8 mouse cellular contexts compared by ENCODE assay signal in the genomic region with DNA sequence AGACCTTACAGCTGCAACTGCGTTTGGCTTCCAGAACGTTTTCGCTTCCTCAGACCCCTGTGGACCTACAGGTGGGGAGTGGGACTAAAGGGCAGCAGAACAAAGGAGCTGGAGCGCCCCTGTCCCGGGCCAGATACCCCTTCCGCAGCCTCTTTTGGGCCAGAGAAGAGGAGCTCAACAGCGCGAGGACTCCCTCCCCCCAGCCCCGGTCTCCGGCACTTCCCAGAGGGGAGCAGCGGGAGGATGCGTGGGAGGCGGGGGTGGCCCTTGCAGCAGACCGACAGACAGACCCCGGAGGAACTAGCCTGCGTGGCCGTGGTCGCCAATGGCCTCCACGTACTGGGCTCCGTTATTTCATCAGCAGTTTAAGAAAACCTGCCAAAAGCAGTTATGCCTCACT. TPM values are rescaled to one million over a fixed set of nuclear protein-coding genes. Genes with fewer than 3 reads are reported as not detected.
DNase-seq lines count a peak whose midpoint lies in the region; ATAC-seq lines count a peak whose summit lies in the region.

No protein-coding gene starts in this region.

- peak overlapping the region; percentile 42 for H3K4me3 ChIP-seq in forebrain, embryonic 13.5 days
- peak overlapping the region; percentile 47 for H3K4me3 ChIP-seq in hindbrain, embryonic 16.5 days (ENCODE audit: low read length)
- peak overlapping the region; percentile 37 for H3K4me3 ChIP-seq in midbrain, embryonic 14.5 days (replicated peaks; ENCODE audit: low read depth, low read length)

- WGBS in forebrain, embryonic 13.5 days: 12% methylated on average over 20 of the region's 20 CpGs
- 14% methylated on average over 20 of the region's 20 CpGs for WGBS in hindbrain, embryonic 16.5 days
- 9% methylated on average over 20 of the region's 20 CpGs for WGBS in midbrain, embryonic 14.5 days

- no peak overlapping the region for H3K27ac ChIP-seq in forebrain, embryonic 13.5 days
- H3K27ac ChIP-seq in hindbrain, embryonic 16.5 days (ENCODE audit: low read depth, low read length): no peak overlapping the region
- no peak overlapping the region for H3K27ac ChIP-seq in midbrain, embryonic 14.5 days (replicated peaks; ENCODE audit: low read depth, low read length)

- peak overlapping the region; percentile 51; the same call in 1 of the 2 replicates for H3K9ac ChIP-seq in forebrain, embryonic 13.5 days
- H3K9ac ChIP-seq in hindbrain, embryonic 16.5 days (ENCODE audit: low read depth, low read length): peak overlapping the region; percentile 41
- peak overlapping the region; percentile 12; the same call in 1 of the 2 replicates for H3K9ac ChIP-seq in midbrain, embryonic 14.5 days (replicated peaks; ENCODE audit: low read length)

- no peaks in the 10 kb centered on the region for H3K36me3 ChIP-seq in forebrain, embryonic 13.5 days (ENCODE audit: poor library complexity, severe bottlenecking)
- H3K36me3 ChIP-seq in hindbrain, embryonic 16.5 days (ENCODE audit: control insufficient read depth, insufficient read depth, low read length): no peaks in the 10 kb centered on the region
- no peaks in the 10 kb centered on the region for H3K36me3 ChIP-seq in midbrain, embryonic 14.5 days (ENCODE audit: control insufficient read depth, insufficient read depth, low read length)

- DNase-seq in cerebellum, postnatal 4 days (ENCODE audit: low spot score in 2 of 2): no peak
- DNase-seq in ovary, postnatal 36 days (ENCODE audit: low spot score): peak; percentile 20
- DNase-seq in ovary, adult 18-20 months (ENCODE audit: low spot score): no peak
- peak; percentile 24 for DNase-seq in midbrain, embryonic 14.5 days

- peaks cover 13% of the 10 kb centered on the region for H3K4me1 ChIP-seq in forebrain, embryonic 13.5 days
- H3K4me1 ChIP-seq in hindbrain, embryonic 16.5 days (ENCODE audit: control insufficient read depth, insufficient read depth, low read depth, low read length): no peaks in the 10 kb centered on the region; the same call in 1 of the 2 replicates
- no peaks in the 10 kb centered on the region for H3K4me1 ChIP-seq in midbrain, embryonic 14.5 days (ENCODE audit: control insufficient read depth, insufficient read depth, low read length)

- peaks cover 50% of the 10 kb centered on the region for H3K27me3 ChIP-seq in forebrain, embryonic 13.5 days
- H3K27me3 ChIP-seq in hindbrain, embryonic 16.5 days (replicated peaks; ENCODE audit: control insufficient read depth, insufficient read depth, low read length): peaks cover 23% of the 10 kb centered on the region
- peaks cover 31% of the 10 kb centered on the region for H3K27me3 ChIP-seq in midbrain, embryonic 14.5 days (ENCODE audit: control insufficient read depth, insufficient read depth, low read length)

- 0 out of 2 replicates have a peak, but pooled peaks have one; percentile 11 for ATAC-seq in cerebellum, adult (ENCODE audit: insufficient number of reproducible peaks, low FRiP score, low TSS enrichment)
- ATAC-seq in forebrain, embryonic 13.5 days: peak; percentile 60
- peak; percentile 58 for ATAC-seq in hindbrain, embryonic 16.5 days
- peak; percentile 40; the same call in 1 of the 2 replicates for ATAC-seq in midbrain, embryonic 14.5 days (ENCODE audit: low FRiP score, low TSS enrichment)
- no peak for ATAC-seq in activated CD4-positive, CD25-positive, alpha-beta regulatory T cell, adult 4 months

- no peaks in the 10 kb centered on the region; the same call in 1 of the 2 replicates for H3K9me3 ChIP-seq in forebrain, embryonic 13.5 days (replicated peaks)
- H3K9me3 ChIP-seq in hindbrain, embryonic 16.5 days (ENCODE audit: control insufficient read depth, low read length): no peaks in the 10 kb centered on the region
- no peaks in the 10 kb centered on the region for H3K9me3 ChIP-seq in midbrain, embryonic 14.5 days (ENCODE audit: control insufficient read depth, low read length)

- H3K4me2 ChIP-seq in forebrain, embryonic 13.5 days: peak overlapping the region; percentile 68
- H3K4me2 ChIP-seq in hindbrain, embryonic 16.5 days (ENCODE audit: low read length): peak overlapping the region; percentile 69
- peak overlapping the region; percentile 68 for H3K4me2 ChIP-seq in midbrain, embryonic 14.5 days (ENCODE audit: low read length)

RNA-seq across cellular contexts. Expression of gene Fgf16, which starts 0.5 kb away (rescaled TPM):
- polyA plus RNA-seq in forebrain, embryonic 13.5 days (2015; fragmentation: Nextera tagmentation; extraction: Ambion mirVana): not detected in 2 replicates
- 0.09 and 0.13 TPM in 2 replicates for polyA plus RNA-seq in hindbrain, embryonic 16.5 days (2015; fragmentation: Nextera tagmentation; extraction: Ambion mirVana)
- polyA plus RNA-seq in midbrain, embryonic 14.5 days (2014; fragmentation: Nextera tagmentation; extraction: Ambion mirVana): not detected in 2 replicates
- polyA plus RNA-seq in activated CD4-positive, CD25-positive, alpha-beta regulatory T cell, adult 4 months (2017; shearing (Covaris generic)): under 1 TPM in 1 of 2 experiments, not detected in 1; 0.20 TPM

Comparison
In these comparisons a context has a peak if more than half of its experiments do, and no peak if none do; other contexts are left out.
1. DNase-seq: peak in ovary, postnatal 36 days (single experiment) and midbrain, embryonic 14.5 days (single experiment); none in cerebellum, postnatal 4 days (0 of 2) and ovary, adult 18-20 months (single experiment).
2. Peak in every context shown above with its lines, with median percentiles within 50 percentile points of each other: H3K4me2 ChIP-seq, H3K4me3 ChIP-seq and H3K9ac ChIP-seq.